Mouse (Mus musculus): ENCODE data around the gene Capn3. TPM values are rescaled to one million over a fixed set of nuclear protein-coding genes. Genes with fewer than 3 reads are reported as not detected.

The Capn3 gene
- 10 to 100 TPM; 19.8 to 20.9 TPM for total RNA-seq (2021)
- long read RNA-seq, experiment 1, partial matches to known transcripts: 1 of 10 reads
- long read RNA-seq, experiment 1, other reads (novel, unspliced or antisense): 9 of 10 reads
- long read RNA-seq, experiment 2, partial matches to known transcripts: 3 of 28 reads
- long read RNA-seq, experiment 2, other reads (novel, unspliced or antisense): 25 of 28 reads

- Histone ChIP-seq H3K4me3 (no peak within 1 kb of the TSS), H3K27ac (no peak within 1 kb of the TSS)
- no peak for TF ChIP-seq CTCF (conservative IDR thresholded peaks at IDR 0.05)
- no peak for DNase-seq (ENCODE audit: low spot score in 2 of 2)
Observed at GRCm38 (mm10) chr2:120455719-120456118, at the start of gene Capn3. Gene Capn3, plus strand, starts transcription at chr2:120456019.

- Histone ChIP-seq H3K4me3 (no peak overlapping the region), H3K27ac (no peak overlapping the region)
- no peak for DNase-seq (ENCODE audit: low spot score in 2 of 2)
- no peak for TF ChIP-seq CTCF (conservative IDR thresholded peaks at IDR 0.05)
Observed at GRCm38 (mm10) chr2:120411096-120411628, 44.7 kb upstream of the Capn3 start.

- TF ChIP-seq CTCF (conservative IDR thresholded peaks at IDR 0.05): no peak
- DNase-seq (ENCODE audit: low spot score in 2 of 2): peak in 1 of 2 experiments; percentile 19
- no peak overlapping the region for H3K4me3 ChIP-seq
- peak overlapping the region; percentile 84 for H3K27ac ChIP-seq
Observed at GRCm38 (mm10) chr2:120414113-120414512, 41.7 kb upstream of the Capn3 start.

- DNase-seq (ENCODE audit: low spot score in 2 of 2): peak; percentile 27 to 56
Observed at GRCm38 (mm10) chr2:120414738-120415414, 40.9 kb upstream of the Capn3 start.

GRCm38 (mm10) chr2:120424386-120424785 lies 31.4 kb upstream of the Capn3 start:
- no peak overlapping the region for H3K4me3 ChIP-seq
- no peak for TF ChIP-seq CTCF (conservative IDR thresholded peaks at IDR 0.05)
- no peak overlapping the region for H3K27ac ChIP-seq
- DNase-seq (ENCODE audit: low spot score in 2 of 2): no peak

More at GRCm38 (mm10) chr2:120414738-120415414, 40.9 kb upstream of the Capn3 start:
- Histone ChIP-seq H3K27ac (peak overlapping the region; percentile 84), H3K4me3 (no peak overlapping the region)
- no peak for TF ChIP-seq CTCF (conservative IDR thresholded peaks at IDR 0.05)

GRCm38 (mm10) chr2:120444486-120444885 lies 11.3 kb upstream of the Capn3 start:
- Histone ChIP-seq H3K27ac (no peak overlapping the region), H3K4me3 (no peak overlapping the region)
- DNase-seq (ENCODE audit: low spot score in 2 of 2): no peak
- no peak for TF ChIP-seq CTCF (conservative IDR thresholded peaks at IDR 0.05)

- no peak overlapping the region for H3K4me3 ChIP-seq
- H3K27ac ChIP-seq: no peak overlapping the region
- TF ChIP-seq CTCF (conservative IDR thresholded peaks at IDR 0.05): no peak
- DNase-seq (ENCODE audit: low spot score in 2 of 2): no peak
Observed at GRCm38 (mm10) chr2:120446373-120446772, 9.4 kb upstream of the Capn3 start.

- DNase-seq (ENCODE audit: low spot score in 2 of 2): no peak
- H3K27ac ChIP-seq: no peak overlapping the region
- H3K4me3 ChIP-seq: no peak overlapping the region
- peak; percentile 42 for TF ChIP-seq CTCF (conservative IDR thresholded peaks at IDR 0.05)
Observed at GRCm38 (mm10) chr2:120447306-120447705, 8.5 kb upstream of the Capn3 start.

GRCm38 (mm10) chr2:120450724-120451123 lies 5.1 kb upstream of the Capn3 start:
- no peak for TF ChIP-seq CTCF (conservative IDR thresholded peaks at IDR 0.05)
- Histone ChIP-seq H3K27ac (no peak overlapping the region), H3K4me3 (no peak overlapping the region)
- no peak for DNase-seq (ENCODE audit: low spot score in 2 of 2)

GRCm38 (mm10) chr2:120452600-120452999 lies 3.2 kb upstream of the Capn3 start:
- TF ChIP-seq CTCF (conservative IDR thresholded peaks at IDR 0.05): no peak
- no peak for DNase-seq (ENCODE audit: low spot score in 2 of 2)
- no peak overlapping the region for H3K27ac ChIP-seq
- no peak overlapping the region for H3K4me3 ChIP-seq

GRCm38 (mm10) chr2:120454987-120455386 lies 832 bp upstream of the Capn3 start:
- TF ChIP-seq CTCF (conservative IDR thresholded peaks at IDR 0.05): no peak
- no peak for DNase-seq (ENCODE audit: low spot score in 2 of 2)
- Histone ChIP-seq H3K4me3 (no peak overlapping the region), H3K27ac (no peak overlapping the region)

GRCm38 (mm10) chr2:120460216-120460615 lies 4.4 kb downstream of the Capn3 start:
- TF ChIP-seq CTCF (conservative IDR thresholded peaks at IDR 0.05): no peak
- no peak overlapping the region for H3K4me3 ChIP-seq
- no peak for DNase-seq (ENCODE audit: low spot score in 2 of 2)
- H3K27ac ChIP-seq: no peak overlapping the region

GRCm38 (mm10) chr2:120463328-120463727 lies 7.5 kb downstream of the Capn3 start:
- no peak for TF ChIP-seq CTCF (conservative IDR thresholded peaks at IDR 0.05)

GRCm38 (mm10) chr2:120464091-120464490 lies 8.3 kb downstream of the Capn3 start:
- Histone ChIP-seq H3K4me3 (no peak overlapping the region), H3K27ac (no peak overlapping the region; the same call in 1 of the 2 replicates)
- TF ChIP-seq CTCF (conservative IDR thresholded peaks at IDR 0.05): no peak
- no peak for DNase-seq (ENCODE audit: low spot score in 2 of 2)

More at GRCm38 (mm10) chr2:120463328-120463727, 7.5 kb downstream of the Capn3 start:
- no peak overlapping the region for H3K27ac ChIP-seq
- no peak overlapping the region for H3K4me3 ChIP-seq
- no peak for DNase-seq (ENCODE audit: low spot score in 2 of 2)
